Mouse (Mus musculus) liver, adult 2 months (tissue): ENCODE measurements at regions not wholly inside any gene's neighbourhood (a gene's known extent, or its start where the extent isn't known, plus 50 kb on each side); places are given as distances from the start of the nearest gene placed in this dataset.

Experiments used
- CTCF ChIP-seq: fragments of 200-500 bp; IDR thresholded peaks from 2 replicates; pipeline ENCODE4 v1.5.1; 2011; ENCODE audit warnings: low read depth, low read length, control low read depth
- POLR2A ChIP-seq: fragments of 200-500 bp; IDR thresholded peaks from 2 replicates; pipeline ENCODE4 v1.6.1; 2011; ENCODE audit warnings: low read length, control low read depth; ENCODE audit not compliant: insufficient read depth; ENCODE audit errors: extremely low read depth

DNA sequence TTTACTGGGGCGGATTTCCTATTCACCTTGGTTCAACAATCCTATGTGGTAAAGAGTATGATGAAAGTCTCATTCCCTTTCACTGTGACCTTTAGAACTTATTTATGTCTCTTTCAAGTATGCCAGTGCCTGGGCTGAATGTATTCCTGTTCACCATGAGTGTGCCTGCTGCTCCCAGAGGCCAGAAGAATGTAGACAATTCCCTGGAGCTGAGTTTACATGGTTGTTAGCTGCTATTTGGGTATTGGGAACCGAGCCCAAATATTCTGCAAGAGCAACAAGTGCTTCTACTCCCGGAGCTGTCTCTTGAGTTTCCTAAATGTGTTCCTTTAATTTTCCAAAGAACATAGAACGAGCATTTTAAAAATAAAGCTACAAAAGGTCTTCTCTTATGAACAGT lies 71.7 kb upstream of the Chodl start:
- TF ChIP-seq CTCF (no peak), POLR2A (no peak)
